Comparison of ENCODE assay signal across 23 mouse cellular contexts in the genomic region with DNA sequence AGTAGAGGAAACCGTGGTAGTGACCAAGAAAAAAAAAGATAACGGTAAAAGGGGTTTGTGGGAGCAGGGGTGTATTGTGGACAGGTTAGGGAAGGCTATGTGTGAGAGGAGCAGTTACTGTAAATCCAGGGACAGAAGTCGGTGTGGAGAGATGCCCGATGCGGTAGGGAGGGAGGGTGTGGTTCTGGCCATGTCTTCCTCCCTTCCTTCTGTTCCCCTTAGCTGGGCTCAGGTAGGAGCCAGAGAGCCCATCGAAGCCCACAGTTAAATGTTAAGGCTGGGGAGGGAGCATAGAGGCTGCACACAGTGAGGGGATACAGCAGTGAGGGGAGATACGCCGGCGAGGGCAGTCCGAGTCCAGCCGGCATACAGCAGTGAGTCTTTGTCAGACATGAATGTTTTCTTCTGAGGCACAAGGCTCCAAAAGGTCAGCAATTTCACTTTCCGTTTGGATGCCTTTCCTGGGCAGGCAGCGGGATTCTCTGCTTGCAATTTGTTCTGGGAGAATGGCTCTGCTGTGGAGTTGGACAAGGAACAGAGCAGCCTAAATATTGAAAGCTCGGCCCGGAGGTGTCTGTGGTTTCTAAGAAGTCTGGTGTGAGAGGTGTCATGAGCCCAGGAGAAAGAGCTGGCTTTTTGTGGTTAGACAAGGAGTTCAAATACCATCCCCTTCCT.
DNase-seq lines count a peak whose midpoint lies in the region; ATAC-seq and TF ChIP-seq lines count a peak whose summit lies in the region.
"Had no signal": no experiment of that assay in that cellular context is flagged by ENCODE, and none has a peak within 500 bp of the region (broad histone marks: within the 10 kb centered on the region; RNA-seq: fewer than 3 reads in every experiment).

No protein-coding gene starts in this region.

- H3K27ac ChIP-seq in kidney, postnatal 0 days, result no peak overlapping the region
- no peak overlapping the region for H3K27ac ChIP-seq in cerebellum, adult 2 months (ENCODE audit: insufficient read depth, low read length)
- no peak overlapping the region for H3K27ac ChIP-seq in heart, embryonic 11.5 days (ENCODE audit: low read depth, low read length)
- H3K27ac ChIP-seq: embryonic facial prominence, embryonic 10.5 days; heart, adult 2 months; hindbrain, embryonic 12.5 days; limb, embryonic 13.5 days; liver, embryonic 12.5 days; midbrain, embryonic 12.5 days; neural tube, embryonic 15.5 days had no signal

- no peak for TF ChIP-seq POLR2A in cerebellum, adult 2 months (IDR thresholded peaks at IDR 0.05; ENCODE audit: borderline replicate concordance, insufficient read depth, low read length)

- no peaks in the 10 kb centered on the region for H3K27me3 ChIP-seq in kidney, postnatal 0 days (ENCODE audit: insufficient read depth, low read length)
- H3K27me3 ChIP-seq in cerebellum, adult 2 months (ENCODE audit: control insufficient read depth, insufficient read depth, low read length), result no peaks in the 10 kb centered on the region; the same call in 1 of the 2 replicates
- no peaks in the 10 kb centered on the region for H3K27me3 ChIP-seq in heart, embryonic 11.5 days (ENCODE audit: control insufficient read depth, insufficient read depth, low read length)
- H3K27me3 ChIP-seq: hindbrain, embryonic 12.5 days; limb, embryonic 13.5 days; liver, embryonic 12.5 days; midbrain, embryonic 12.5 days; neural tube, embryonic 15.5 days had no signal

- no peak overlapping the region for H3K4me3 ChIP-seq in kidney, postnatal 0 days (replicated peaks; ENCODE audit: low read depth, low read length)
- H3K4me3 ChIP-seq in cerebellum, adult 2 months (replicated peaks; ENCODE audit: insufficient read depth, low read depth, low read length), result peak overlapping the region; percentile 6
- no peak overlapping the region for H3K4me3 ChIP-seq in heart, embryonic 11.5 days (ENCODE audit: low read depth, low read length)
- H3K4me3 ChIP-seq: embryonic facial prominence, embryonic 10.5 days; heart, adult 2 months; hindbrain, embryonic 12.5 days; limb, embryonic 13.5 days; liver, embryonic 12.5 days; midbrain, embryonic 12.5 days; neural tube, embryonic 15.5 days had no signal

- no peaks in the 10 kb centered on the region for H3K9me3 ChIP-seq in kidney, postnatal 0 days (replicated peaks; ENCODE audit: low read length)
- no peaks in the 10 kb centered on the region for H3K9me3 ChIP-seq in heart, embryonic 11.5 days (replicated peaks; ENCODE audit: control insufficient read depth, low read length)
- H3K9me3 ChIP-seq: neural tube, embryonic 15.5 days had no signal

- no peak overlapping the region for H3K9ac ChIP-seq in kidney, postnatal 0 days (ENCODE audit: low read depth, low read length)
- H3K9ac ChIP-seq in heart, embryonic 11.5 days (ENCODE audit: low read depth, low read length), result no peak overlapping the region
- H3K9ac ChIP-seq: forebrain, postnatal 0 days; hindbrain, embryonic 12.5 days; limb, embryonic 13.5 days; liver, embryonic 12.5 days; midbrain, embryonic 12.5 days; neural tube, embryonic 15.5 days had no signal

- WGBS in kidney, postnatal 0 days, result 53% methylated on average over 15 of the region's 15 CpGs
- 18% methylated on average over 15 of the region's 15 CpGs for WGBS in cerebellum, adult 2 months
- 82% methylated on average over 15 of the region's 15 CpGs for WGBS in heart, embryonic 11.5 days (ENCODE audit: insufficient replicate concordance)

- H3K4me2 ChIP-seq in kidney, postnatal 0 days (ENCODE audit: low read length), result 0 out of 2 replicates have a peak overlapping the region, but pooled peaks have one; percentile 10
- no peak overlapping the region for H3K4me2 ChIP-seq in heart, embryonic 11.5 days
- H3K4me2 ChIP-seq: hindbrain, embryonic 12.5 days; limb, embryonic 13.5 days; liver, embryonic 12.5 days; midbrain, embryonic 12.5 days; neural tube, embryonic 15.5 days had no signal

- peak; percentile 81 for ATAC-seq in cerebellum, adult (ENCODE audit: insufficient number of reproducible peaks, low FRiP score, low TSS enrichment)
- ATAC-seq in kidney, postnatal 0 days (replicated peaks; ENCODE audit: low FRiP score, low read depth), result no peak
- no peak for ATAC-seq in heart, embryonic 11.5 days (replicated peaks; ENCODE audit: insufficient number of reproducible peaks, low FRiP score, low TSS enrichment)
- ATAC-seq: forebrain, postnatal 0 days; inflammation-experienced regulatory T-cells, adult 6 months; liver, embryonic 12.5 days had no signal

- H3K4me1 ChIP-seq in kidney, postnatal 0 days (replicated peaks; ENCODE audit: insufficient read depth, low read length), result 0 out of 2 replicates have a peak, but pooled peaks cover 5% of the 10 kb centered on the region
- H3K4me1 ChIP-seq in cerebellum, adult 2 months (ENCODE audit: control insufficient read depth, insufficient read depth, low read length), result no peaks in the 10 kb centered on the region
- no peaks in the 10 kb centered on the region for H3K4me1 ChIP-seq in heart, embryonic 11.5 days (ENCODE audit: control insufficient read depth, insufficient read depth, low read length)
- H3K4me1 ChIP-seq: hindbrain, embryonic 12.5 days; limb, embryonic 13.5 days; liver, embryonic 12.5 days; midbrain, embryonic 12.5 days; neural tube, embryonic 15.5 days had no signal

- TF ChIP-seq CTCF in kidney, postnatal 0 days (IDR thresholded peaks at IDR 0.05; ENCODE audit: low read depth), result no peak
- TF ChIP-seq CTCF in cerebellum, adult 2 months (IDR thresholded peaks at IDR 0.05; ENCODE audit: borderline replicate concordance, insufficient read depth, low read depth, low read length), result no peak

- DNase-seq in cerebellum, postnatal 4 days (ENCODE audit: low spot score in 2 of 2), result no peak
- DNase-seq in kidney, postnatal 0 days (ENCODE audit: low spot score), result no peak
- no peak for DNase-seq in kidney, postnatal 10 days
- DNase-seq in cerebellum, adult 2 months, result peak; percentile 40 to 62
- DNase-seq in cerebellum, postnatal 25 days, result peak; percentile 62
- no peak for DNase-seq in adipocyte (ENCODE audit: low spot score)
- DNase-seq: adrenal gland, postnatal 25 days; forebrain, postnatal 0 days; gastrocnemius, postnatal 36 days; heart, adult 2 months; lung, adult 18-20 months; lung, postnatal 14 days; thymus, adult 2 months; thymus, postnatal 4 days had no signal

- H3K36me3 ChIP-seq in kidney, postnatal 0 days (ENCODE audit: insufficient read depth, low read length), result no peaks in the 10 kb centered on the region
- H3K36me3 ChIP-seq in heart, embryonic 11.5 days (ENCODE audit: control insufficient read depth, insufficient read depth, low read length), result no peaks in the 10 kb centered on the region
- H3K36me3 ChIP-seq: embryonic facial prominence, embryonic 10.5 days; hindbrain, embryonic 12.5 days; limb, embryonic 13.5 days; liver, embryonic 12.5 days; midbrain, embryonic 12.5 days; neural tube, embryonic 15.5 days had no signal

Comparison
In these comparisons a context has a peak if more than half of its experiments do, and no peak if none do; other contexts are left out.
1. DNase-seq: peak in cerebellum, adult 2 months (2 of 2) and cerebellum, postnatal 25 days (2 of 2); none in cerebellum, postnatal 4 days (0 of 2), kidney, postnatal 0 days (single experiment), kidney, postnatal 10 days (single experiment) and adipocyte (single experiment).